Mouse (Mus musculus) liver, adult 2 months (tissue): ENCODE data around the gene Got1.

Experiments used
- CTCF ChIP-seq: fragments of 200-500 bp; IDR thresholded peaks from 2 replicates; pipeline ENCODE4 v1.5.1; 2011; ENCODE audit warnings: low read depth, low read length, control low read depth
- POLR2A ChIP-seq: fragments of 200-500 bp; IDR thresholded peaks from 2 replicates; pipeline ENCODE4 v1.6.1; 2011; ENCODE audit warnings: low read length, control low read depth; ENCODE audit not compliant: insufficient read depth; ENCODE audit errors: extremely low read depth

DNA sequence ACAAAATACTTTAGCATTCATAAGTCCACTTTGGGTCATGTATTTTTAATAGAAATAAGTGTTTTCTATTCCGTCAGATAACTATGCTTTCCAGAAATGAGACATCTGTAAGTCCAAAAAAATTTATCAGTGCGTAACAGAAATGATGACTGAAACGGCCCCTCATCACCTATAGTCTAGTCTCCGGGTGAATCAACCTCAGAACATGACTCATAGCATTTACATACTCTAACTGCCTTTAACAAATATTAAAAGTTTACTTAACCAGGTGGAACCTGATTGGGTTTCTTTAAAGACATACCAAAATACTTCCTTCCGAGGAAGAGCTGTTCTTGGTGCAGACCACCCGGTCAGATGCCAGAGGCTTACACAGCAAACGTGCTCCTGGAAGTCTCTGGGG lies 6.1 kb downstream of the Got1 start:
- no peak for TF ChIP-seq CTCF
- no peak for TF ChIP-seq POLR2A
